Mouse (Mus musculus): ENCODE measurements around the gene Prss22. TPM values are rescaled to one million over a fixed set of nuclear protein-coding genes. Genes with fewer than 3 reads are reported as not detected.

The Prss22 gene
- total and polyA plus RNA-seq, 2 experiments from 2014 or later, result not detected

DNA sequence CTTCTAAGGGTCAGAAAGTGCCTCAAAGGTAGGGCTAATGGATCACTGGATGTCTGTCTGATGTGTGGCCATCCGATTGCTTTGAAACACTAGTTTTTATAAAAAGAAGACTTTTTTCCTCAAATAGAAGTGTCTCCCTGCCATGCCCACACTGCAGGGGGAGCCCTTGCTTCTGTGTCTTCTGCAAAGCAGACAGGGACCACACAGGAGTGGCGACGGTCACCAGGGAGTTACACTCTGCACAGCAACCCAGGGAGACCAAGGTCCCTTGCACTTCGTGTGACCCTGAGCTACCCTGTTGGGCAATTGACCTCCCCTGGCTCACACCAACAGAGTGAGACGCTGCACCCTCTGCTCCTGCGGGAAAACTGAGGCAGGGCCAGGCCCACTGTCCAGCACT lies 39.1 kb upstream of the Prss22 start:
- no peaks in the 10 kb centered on the region for H3K9me3 ChIP-seq (ENCODE audit: low read length)
- no peak overlapping the region for H3K9ac ChIP-seq (replicated peaks; ENCODE audit: low read length, poor library complexity, severe bottlenecking)
- DNase-seq (ENCODE audit: low spot score) (no peak), ATAC-seq (ENCODE audit: low FRiP score) (no peak)
- no peak overlapping the region for H3K4me3 ChIP-seq (ENCODE audit: low read depth, low read length)
- no peak overlapping the region for H3K4me2 ChIP-seq (ENCODE audit: low read depth, low read length, poor library complexity, severe bottlenecking)
- no peaks in the 10 kb centered on the region for H3K27me3 ChIP-seq (ENCODE audit: insufficient read depth, low read length)
- TF ChIP-seq CTCF (IDR thresholded peaks at IDR 0.05), result 0 out of 2 replicates have a peak, but pooled peaks have one; percentile 15
- no peak overlapping the region for H3K27ac ChIP-seq (ENCODE audit: low read depth, low read length)
- H3K4me1 ChIP-seq (ENCODE audit: insufficient read depth, low read length), result no peaks in the 10 kb centered on the region
- H3K36me3 ChIP-seq (ENCODE audit: insufficient read depth, low read length), result no peaks in the 10 kb centered on the region
- WGBS, result 79% methylated on average over 6 of the region's 6 CpGs

GRCm38 (mm10) chr17:24035087-24035486 lies 37.2 kb upstream of the Prss22 start:
- no peak for TF ChIP-seq CTCF (IDR thresholded peaks at IDR 0.05)
- 86% methylated on average over 7 of the region's 7 CpGs for WGBS
- H3K9ac ChIP-seq (replicated peaks; ENCODE audit: low read length, poor library complexity, severe bottlenecking), result no peak overlapping the region
- no peak for ATAC-seq (ENCODE audit: low FRiP score)
- H3K4me3 ChIP-seq (ENCODE audit: low read depth, low read length), result no peak overlapping the region
- no peaks in the 10 kb centered on the region for H3K9me3 ChIP-seq (ENCODE audit: low read length)
- no peaks in the 10 kb centered on the region for H3K36me3 ChIP-seq (ENCODE audit: insufficient read depth, low read length)
- no peak for DNase-seq (ENCODE audit: low spot score)
- H3K27me3 ChIP-seq (ENCODE audit: insufficient read depth, low read length), result no peaks in the 10 kb centered on the region
- no peak overlapping the region for H3K4me2 ChIP-seq (ENCODE audit: low read depth, low read length, poor library complexity, severe bottlenecking)
- H3K4me1 ChIP-seq (ENCODE audit: insufficient read depth, low read length), result no peaks in the 10 kb centered on the region
- H3K27ac ChIP-seq (ENCODE audit: low read depth, low read length), result no peak overlapping the region

- Histone ChIP-seq H3K27me3 (ENCODE audit: insufficient read depth, low read length) (no peaks in the 10 kb centered on the region), H3K4me1 (ENCODE audit: insufficient read depth, low read length) (no peaks in the 10 kb centered on the region), H3K4me2 (ENCODE audit: low read depth, low read length, poor library complexity, severe bottlenecking) (no peak overlapping the region), H3K9ac (replicated peaks; ENCODE audit: low read length, poor library complexity, severe bottlenecking) (no peak overlapping the region), H3K9me3 (ENCODE audit: low read length) (no peaks in the 10 kb centered on the region), H3K27ac (ENCODE audit: low read depth, low read length) (no peak overlapping the region), H3K4me3 (ENCODE audit: low read depth, low read length) (no peak overlapping the region), H3K36me3 (ENCODE audit: insufficient read depth, low read length) (no peaks in the 10 kb centered on the region)
- whole genome bisulfite sequencing, result 81% methylated on average over 9 of the region's 22 CpGs
- no peak for DNase-seq (ENCODE audit: low spot score)
- no peak for ATAC-seq (ENCODE audit: low FRiP score)
- TF ChIP-seq CTCF (IDR thresholded peaks at IDR 0.05), result no peak
Measured at GRCm38 (mm10) chr17:24030551-24030950, 32.7 kb upstream of the Prss22 start.

- Histone ChIP-seq H3K4me3 (ENCODE audit: low read depth, low read length) (no peak overlapping the region), H3K9me3 (ENCODE audit: low read length) (no peaks in the 10 kb centered on the region), H3K4me1 (ENCODE audit: insufficient read depth, low read length) (no peaks in the 10 kb centered on the region), H3K4me2 (ENCODE audit: low read depth, low read length, poor library complexity, severe bottlenecking) (no peak overlapping the region), H3K9ac (replicated peaks; ENCODE audit: low read length, poor library complexity, severe bottlenecking) (no peak overlapping the region), H3K27me3 (ENCODE audit: insufficient read depth, low read length) (no peaks in the 10 kb centered on the region), H3K36me3 (ENCODE audit: insufficient read depth, low read length) (no peaks in the 10 kb centered on the region), H3K27ac (ENCODE audit: low read depth, low read length) (no peak overlapping the region)
- ATAC-seq (ENCODE audit: low FRiP score) (no peak), DNase-seq (ENCODE audit: low spot score) (no peak)
- TF ChIP-seq CTCF (IDR thresholded peaks at IDR 0.05), result no peak
- WGBS, result 81% methylated on average over 7 of the region's 7 CpGs
Measured at GRCm38 (mm10) chr17:24029477-24029876, 31.6 kb upstream of the Prss22 start.

DNA sequence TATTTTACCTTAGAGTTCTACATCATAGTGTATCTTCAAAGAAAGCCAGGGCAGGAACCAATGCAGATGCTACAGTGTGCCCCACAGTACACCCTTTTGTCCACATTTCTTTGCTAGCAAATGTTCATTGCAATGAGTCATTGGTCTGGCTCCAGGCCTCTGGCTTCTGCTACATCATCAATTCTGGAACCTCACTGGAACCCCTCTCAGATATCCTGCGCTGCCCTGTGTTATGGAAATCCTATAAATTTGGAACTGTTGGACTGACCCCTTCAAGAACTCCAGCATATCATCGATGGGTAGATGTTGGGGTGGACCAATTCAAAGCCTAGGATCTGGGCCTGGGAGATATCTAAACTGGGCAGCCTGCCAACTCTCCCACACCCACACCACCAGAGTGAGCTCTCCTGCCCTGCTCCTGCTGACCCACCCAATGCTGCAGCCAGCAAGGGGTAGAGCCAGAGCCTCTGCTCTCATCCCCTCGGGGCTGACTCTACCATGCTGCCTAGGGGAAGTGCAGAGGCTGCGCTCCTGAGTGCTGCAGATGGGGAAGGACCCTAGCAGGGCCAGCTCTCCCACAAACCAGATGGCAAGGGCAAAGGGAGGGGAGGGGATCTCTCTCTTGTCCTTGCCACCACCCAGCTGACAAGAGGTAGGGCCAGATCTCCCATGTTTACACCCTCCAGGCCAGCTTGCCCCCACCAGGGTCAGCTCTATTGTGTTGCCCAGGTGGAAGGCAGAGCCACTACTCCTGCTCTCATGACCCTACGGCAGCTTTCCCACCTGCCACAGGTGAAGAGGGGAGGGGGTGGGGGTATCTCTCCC lies 23.7 kb upstream of the Prss22 start:
- no peaks in the 10 kb centered on the region for H3K4me1 ChIP-seq (ENCODE audit: insufficient read depth, low read length)
- no peak overlapping the region for H3K9ac ChIP-seq (replicated peaks; ENCODE audit: low read length, poor library complexity, severe bottlenecking)
- H3K36me3 ChIP-seq (ENCODE audit: insufficient read depth, low read length), result no peaks in the 10 kb centered on the region
- no peak overlapping the region for H3K27ac ChIP-seq (ENCODE audit: low read depth, low read length)
- no peaks in the 10 kb centered on the region for H3K9me3 ChIP-seq (ENCODE audit: low read length)
- TF ChIP-seq CTCF (IDR thresholded peaks at IDR 0.05), result no peak
- ATAC-seq (ENCODE audit: low FRiP score) (no peak), DNase-seq (ENCODE audit: low spot score) (no peak)
- no peak overlapping the region for H3K4me2 ChIP-seq (ENCODE audit: low read depth, low read length, poor library complexity, severe bottlenecking)
- WGBS, result 79% methylated on average over 5 of the region's 5 CpGs
- no peak overlapping the region for H3K4me3 ChIP-seq (ENCODE audit: low read depth, low read length)
- no peaks in the 10 kb centered on the region for H3K27me3 ChIP-seq (ENCODE audit: insufficient read depth, low read length)

DNA sequence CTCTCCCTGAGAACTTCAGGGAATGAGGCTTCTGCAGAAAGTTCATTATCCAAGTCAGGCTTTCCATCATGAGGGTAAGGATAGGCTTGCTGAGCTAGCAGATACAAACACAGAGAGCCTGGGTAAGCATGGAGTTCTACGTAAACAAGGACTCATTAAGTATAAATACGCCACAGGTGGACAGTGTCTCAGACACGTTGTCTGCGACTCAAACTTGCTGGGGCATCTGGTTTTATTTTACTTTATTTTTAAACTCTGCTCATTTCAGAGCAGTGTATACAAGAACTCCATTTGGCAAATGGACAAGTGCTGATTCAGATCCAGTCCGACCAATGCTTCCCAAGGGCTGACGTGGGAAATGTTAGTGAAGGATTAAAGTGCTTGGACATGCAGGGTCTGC lies 22.8 kb upstream of the Prss22 start:
- H3K4me3 ChIP-seq (ENCODE audit: low read depth, low read length), result no peak overlapping the region
- H3K4me2 ChIP-seq (ENCODE audit: low read depth, low read length, poor library complexity, severe bottlenecking), result no peak overlapping the region
- no peaks in the 10 kb centered on the region for H3K36me3 ChIP-seq (ENCODE audit: insufficient read depth, low read length)
- no peak for TF ChIP-seq CTCF (IDR thresholded peaks at IDR 0.05)
- DNase-seq (ENCODE audit: low spot score), result no peak
- WGBS, result 87% methylated on average over 6 of the region's 6 CpGs
- no peaks in the 10 kb centered on the region for H3K27me3 ChIP-seq (ENCODE audit: insufficient read depth, low read length)
- H3K9ac ChIP-seq (replicated peaks; ENCODE audit: low read length, poor library complexity, severe bottlenecking), result no peak overlapping the region
- no peaks in the 10 kb centered on the region for H3K9me3 ChIP-seq (ENCODE audit: low read length)
- ATAC-seq (ENCODE audit: low FRiP score), result no peak
- no peak overlapping the region for H3K27ac ChIP-seq (ENCODE audit: low read depth, low read length)
- H3K4me1 ChIP-seq (ENCODE audit: insufficient read depth, low read length), result no peaks in the 10 kb centered on the region

Data from midbrain, postnatal 0 days (tissue).